Comparison of ENCODE assay signal across 8 mouse cellular contexts in genomic region chr10:60350805-60351167, GRCm38 (mm10). TPM values are rescaled to one million over a fixed set of nuclear protein-coding genes. Genes with fewer than 3 reads are reported as not detected.
A peak's percentile ranks its signal among the peaks of the same experiment; 100 is the strongest.
DNase-seq lines count a peak whose midpoint lies in the region; ATAC-seq and TF ChIP-seq lines count a peak whose summit lies in the region.

No protein-coding gene starts in this region.

- peak overlapping the region; percentile 58 for H3K4me2 ChIP-seq in heart, postnatal 0 days (ENCODE audit: low read depth, low read length)

- no peaks in the 10 kb centered on the region for H3K9me3 ChIP-seq in heart, postnatal 0 days (replicated peaks; ENCODE audit: control insufficient read depth, low read length)

- H3K36me3 ChIP-seq in heart, postnatal 0 days (replicated peaks; ENCODE audit: control insufficient read depth, insufficient read depth, low read length) = no peaks in the 10 kb centered on the region

- peaks cover 26% of the 10 kb centered on the region; the same call in 1 of the 2 replicates for H3K4me1 ChIP-seq in heart, postnatal 0 days (ENCODE audit: control insufficient read depth, insufficient read depth)

- peak overlapping the region; percentile 41 for H3K4me3 ChIP-seq in heart, postnatal 0 days (ENCODE audit: low read depth, low read length)

- no peak for TF ChIP-seq EP300 in heart, postnatal 0 days (IDR thresholded peaks at IDR 0.05; ENCODE audit: low read depth)

- DNase-seq in ES-CJ7 (ENCODE audit: low read depth, low spot score) = peak; percentile 40
- peak; percentile 97 for DNase-seq in adrenal gland, postnatal 14 days
- peak; percentile 58 for DNase-seq in heart, postnatal 0 days (ENCODE audit: low spot score)
- peak; percentile 73 for DNase-seq in large intestine, adult 2 months (ENCODE audit: low read depth, low spot score)
- peak; percentile 95 for DNase-seq in lung, postnatal 25 days (ENCODE audit: low spot score)
- DNase-seq in right cerebral cortex, postnatal 36 days (ENCODE audit: low spot score in 2 of 2) = peak; percentile 55 to 65
- peak; percentile 85 to 95 for DNase-seq in urinary bladder, postnatal 4 days (ENCODE audit: low spot score in 2 of 2)

- peak overlapping the region; percentile 85 for H3K27ac ChIP-seq in heart, postnatal 0 days (ENCODE audit: low read depth)

- WGBS in heart, postnatal 0 days = 19% methylated on average over 3 of the region's 3 CpGs
- WGBS in large intestine, adult 2 months = 5% methylated on average over 3 of the region's 3 CpGs

- peak; percentile 41 for ATAC-seq in erythroid progenitor cell, adult 5-6 weeks (replicated peaks; ENCODE audit: low FRiP score, poor library complexity, severe bottlenecking)
- ATAC-seq in heart, postnatal 0 days (ENCODE audit: insufficient read depth, low read depth) = peak; percentile 35; the same call in 1 of the 2 replicates

- H3K27me3 ChIP-seq in heart, postnatal 0 days (ENCODE audit: control insufficient read depth, insufficient read depth, low read length) = peaks cover 8% of the 10 kb centered on the region; the same call in 1 of the 2 replicates

- TF ChIP-seq CTCF in heart, postnatal 0 days (IDR thresholded peaks at IDR 0.05; ENCODE audit: low read depth) = no peak

- H3K9ac ChIP-seq in heart, postnatal 0 days (replicated peaks; ENCODE audit: low read depth, low read length) = no peak overlapping the region

RNA-seq across cellular contexts. Expression of gene Vsir, which starts 4.1 kb away (rescaled TPM):
- 12.8 and 22.1 TPM in 2 replicates for total RNA-seq in adrenal gland, postnatal 14 days (2021)
- total RNA-seq in erythroid progenitor cell, adult 5-6 weeks (2015; ENCODE audit: low replicate concordance) = 84.7 and 114 TPM in 2 replicates
- 84.7 and 147 TPM in 2 replicates for total RNA-seq in erythroid progenitor cell, adult 5-6 weeks (2017; ENCODE audit: low replicate concordance)
- 8.3 and 117 TPM in 2 replicates for total RNA-seq in heart, postnatal 0 days (2014; rRNA removed; ENCODE audit: low replicate concordance)
- 4.6 and 4.7 TPM in 2 replicates for polyA plus RNA-seq in heart, postnatal 0 days (2015; fragmentation: Nextera tagmentation; extraction: Ambion mirVana)
- 22.6 and 40.7 TPM in 2 replicates for polyA plus RNA-seq in large intestine, adult 2 months (2012; rRNA removed)

RNA-seq across cellular contexts. Expression of gene Gm17455, which starts 48.7 kb away (rescaled TPM):
- total RNA-seq in adrenal gland, postnatal 14 days (2021) = not detected in 2 replicates
- not detected in 2 replicates for total RNA-seq in erythroid progenitor cell, adult 5-6 weeks (2015; ENCODE audit: low replicate concordance)
- not detected in 2 replicates for total RNA-seq in erythroid progenitor cell, adult 5-6 weeks (2017; ENCODE audit: low replicate concordance)
- not detected in 2 replicates for total RNA-seq in heart, postnatal 0 days (2014; rRNA removed; ENCODE audit: low replicate concordance)
- 0.38 TPM in 2 replicates for polyA plus RNA-seq in heart, postnatal 0 days (2015; fragmentation: Nextera tagmentation; extraction: Ambion mirVana)
- polyA plus RNA-seq in large intestine, adult 2 months (2012; rRNA removed) = 0.27 and 0.30 TPM in 2 replicates

Comparison
In these comparisons a context has a peak if more than half of its experiments do, and no peak if none do; other contexts are left out.
1. Peak in every context shown above with its lines: DNase-seq, ATAC-seq, H3K4me3 ChIP-seq and H3K27ac ChIP-seq.
2. DNase-seq: peak in every context shown above with its lines; median percentile 97 in adrenal gland, postnatal 14 days; 95 in lung, postnatal 25 days; 90 in urinary bladder, postnatal 4 days; 73 in large intestine, adult 2 months; 60 in right cerebral cortex, postnatal 36 days; 58 in heart, postnatal 0 days; 40 in ES-CJ7.